12 mouse cellular contexts compared by ENCODE assay signal in genomic region chr3:84349771-84350170, GRCm38 (mm10). TPM values are rescaled to one million over a fixed set of nuclear protein-coding genes. Genes with fewer than 3 reads are reported as not detected.
"Had no signal": no experiment of that assay in that cellular context is flagged by ENCODE, and none has a peak within 500 bp of the region (broad histone marks: within the 10 kb centered on the region; RNA-seq: fewer than 3 reads in every experiment).

No protein-coding gene starts in this region.

- H3K9me3 ChIP-seq: kidney, embryonic 15.5 days; limb, embryonic 12.5 days; lung, embryonic 15.5 days; midbrain, embryonic 15.5 days; neural tube, embryonic 12.5 days had no signal

- H3K4me3 ChIP-seq: kidney, embryonic 15.5 days; limb, embryonic 12.5 days; lung, embryonic 15.5 days; midbrain, embryonic 15.5 days; neural tube, embryonic 12.5 days had no signal

- H3K4me2 ChIP-seq: kidney, embryonic 15.5 days; limb, embryonic 12.5 days; lung, embryonic 15.5 days; midbrain, embryonic 11.5 days; midbrain, embryonic 15.5 days; neural tube, embryonic 12.5 days had no signal

- ATAC-seq: midbrain, embryonic 15.5 days had no signal

- DNase-seq: kidney, adult 2 months; kidney, postnatal 14 days; lung, postnatal 14 days; thymus, postnatal 4 days had no signal

- H3K27ac ChIP-seq: kidney, embryonic 15.5 days; limb, embryonic 12.5 days; lung, embryonic 15.5 days; macrophage; midbrain, embryonic 15.5 days; neural tube, embryonic 12.5 days had no signal

- H3K9ac ChIP-seq: kidney, embryonic 15.5 days; limb, embryonic 12.5 days; lung, embryonic 15.5 days; midbrain, embryonic 15.5 days; neural tube, embryonic 12.5 days had no signal

- H3K36me3 ChIP-seq: kidney, embryonic 15.5 days; limb, embryonic 12.5 days; lung, embryonic 15.5 days; midbrain, embryonic 15.5 days; neural tube, embryonic 12.5 days had no signal

- H3K27me3 ChIP-seq: kidney, embryonic 15.5 days; lung, embryonic 15.5 days; midbrain, embryonic 15.5 days; neural tube, embryonic 12.5 days had no signal

RNA-seq across cellular contexts. Expression of gene Trim2, which starts 43.1 kb away (rescaled TPM):
- total RNA-seq: monocyte, adult 5-6 weeks had no signal
